In the genomic region with DNA sequence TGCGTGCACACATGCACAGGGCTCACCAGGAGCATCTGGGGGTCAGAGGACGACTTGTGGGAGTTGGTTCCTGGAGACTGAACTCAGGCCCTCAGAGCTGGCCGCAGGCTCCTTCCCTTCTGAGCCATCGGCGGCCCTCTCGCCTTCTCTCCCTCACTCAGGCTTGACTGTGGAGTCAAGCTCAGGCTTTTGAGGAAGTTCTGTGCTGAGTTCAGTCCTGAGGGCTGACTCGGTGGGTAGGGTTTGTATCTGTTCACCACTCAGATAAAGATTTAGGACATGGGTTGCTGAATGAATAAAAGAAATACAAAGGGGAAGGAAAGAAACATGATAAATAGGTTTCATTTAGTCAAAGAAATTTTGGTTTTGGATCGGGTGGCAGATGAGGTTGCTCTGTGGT, we compare ENCODE assay signal across 22 mouse cellular contexts. TPM values are rescaled to one million over a fixed set of nuclear protein-coding genes. Genes with fewer than 3 reads are reported as not detected.
A peak's percentile ranks its signal among the peaks of the same experiment; 100 is the strongest.
DNase-seq lines count a peak whose midpoint lies in the region; ATAC-seq lines count a peak whose summit lies in the region.
"Had no signal": no experiment of that assay in that cellular context is flagged by ENCODE, and none has a peak within 500 bp of the region (broad histone marks: within the 10 kb centered on the region; RNA-seq: fewer than 3 reads in every experiment).

No protein-coding gene starts in this region.

- no peaks in the 10 kb centered on the region for H3K36me3 ChIP-seq in neural tube, embryonic 15.5 days
- H3K36me3 ChIP-seq in limb, embryonic 10.5 days = peaks cover 14% of the 10 kb centered on the region; the same call in 1 of the 2 replicates
- no peaks in the 10 kb centered on the region for H3K36me3 ChIP-seq in liver, embryonic 16.5 days (ENCODE audit: control insufficient read depth, insufficient read depth)
- no peaks in the 10 kb centered on the region for H3K36me3 ChIP-seq in splenic B cell, adult 2 months (ENCODE audit: control insufficient read depth, insufficient read depth, low read length, poor library complexity, severe bottlenecking)
- H3K36me3 ChIP-seq: hindbrain, embryonic 12.5 days; limb, embryonic 12.5 days had no signal

- no peak for ATAC-seq in neural tube, embryonic 15.5 days (ENCODE audit: low FRiP score)
- ATAC-seq in liver, embryonic 16.5 days (ENCODE audit: low read depth) = no peak
- ATAC-seq: inflammation-experienced regulatory T-cells, adult 6 months; midbrain, embryonic 13.5 days had no signal

- H3K4me1 ChIP-seq in neural tube, embryonic 15.5 days = peaks cover 61% of the 10 kb centered on the region
- H3K4me1 ChIP-seq in limb, embryonic 10.5 days = peaks cover 23% of the 10 kb centered on the region
- H3K4me1 ChIP-seq in liver, embryonic 16.5 days (ENCODE audit: control insufficient read depth, low read depth, low read length) = peaks cover 65% of the 10 kb centered on the region

- H3K27ac ChIP-seq in neural tube, embryonic 15.5 days (replicated peaks) = 0 out of 2 replicates have a peak overlapping the region, but pooled peaks have one; percentile 18
- 0 out of 2 replicates have a peak overlapping the region, but pooled peaks have one; percentile 30 for H3K27ac ChIP-seq in limb, embryonic 10.5 days
- H3K27ac ChIP-seq in liver, embryonic 16.5 days (ENCODE audit: low read length) = peak overlapping the region; percentile 16; the same call in 1 of the 2 replicates
- H3K27ac ChIP-seq: limb, embryonic 12.5 days had no signal

- no peak for DNase-seq in neural tube, embryonic 10.5 days (ENCODE audit: extremely low spot score, low spot score)
- DNase-seq in limb, embryonic 10.5 days (ENCODE audit: low spot score) = no peak
- peak; percentile 14 for DNase-seq in splenic B cell, adult 2 months (ENCODE audit: low read depth, low spot score)
- DNase-seq in kidney, adult 8-10 months = no peak
- DNase-seq in layer of hippocampus, adult 11-12 months (ENCODE audit: low spot score) = no peak
- DNase-seq in urinary bladder, adult 18-20 months (ENCODE audit: low spot score in 2 of 2) = no peak
- DNase-seq: cerebellum, adult 18-20 months; cerebellum, postnatal 25 days; gastrocnemius, postnatal 14 days; kidney, adult 2 months; kidney, postnatal 14 days; layer of hippocampus, adult 9-11 months; lung, embryonic 14.5 days; lung, postnatal 4 days; right cerebral cortex, postnatal 14 days; thymus, postnatal 36 days had no signal

- WGBS in neural tube, embryonic 15.5 days = 79% methylated on average over 8 of the region's 8 CpGs
- WGBS in limb, embryonic 10.5 days = 86% methylated on average over 8 of the region's 8 CpGs
- WGBS in liver, embryonic 16.5 days (ENCODE audit: insufficient replicate concordance) = 16% methylated on average over 8 of the region's 8 CpGs

- H3K9ac ChIP-seq in neural tube, embryonic 15.5 days (replicated peaks) = no peak overlapping the region
- H3K9ac ChIP-seq in liver, embryonic 16.5 days (ENCODE audit: low read depth, low read length) = peak overlapping the region; percentile 39; the same call in 1 of the 2 replicates
- H3K9ac ChIP-seq: hindbrain, embryonic 12.5 days; limb, embryonic 12.5 days; lung, embryonic 14.5 days; midbrain, embryonic 13.5 days had no signal

- no peak overlapping the region for H3K4me3 ChIP-seq in neural tube, embryonic 15.5 days (replicated peaks)
- H3K4me3 ChIP-seq in limb, embryonic 10.5 days = no peak overlapping the region
- no peak overlapping the region for H3K4me3 ChIP-seq in liver, embryonic 16.5 days (ENCODE audit: low read depth, low read length)
- H3K4me3 ChIP-seq: hindbrain, embryonic 12.5 days; limb, embryonic 12.5 days; midbrain, embryonic 13.5 days had no signal

- no peaks in the 10 kb centered on the region for H3K9me3 ChIP-seq in neural tube, embryonic 15.5 days (replicated peaks)
- no peaks in the 10 kb centered on the region for H3K9me3 ChIP-seq in limb, embryonic 10.5 days (replicated peaks)
- no peaks in the 10 kb centered on the region for H3K9me3 ChIP-seq in liver, embryonic 16.5 days (replicated peaks; ENCODE audit: control insufficient read depth, low read length)
- H3K9me3 ChIP-seq: hindbrain, embryonic 12.5 days; limb, embryonic 12.5 days; midbrain, embryonic 13.5 days had no signal

- no peak overlapping the region for H3K4me2 ChIP-seq in neural tube, embryonic 15.5 days
- H3K4me2 ChIP-seq in liver, embryonic 16.5 days (ENCODE audit: low read depth, low read length) = peak overlapping the region; percentile 29; the same call in 1 of the 2 replicates
- H3K4me2 ChIP-seq: hindbrain, embryonic 12.5 days; limb, embryonic 12.5 days; lung, embryonic 14.5 days; midbrain, embryonic 13.5 days had no signal

- H3K27me3 ChIP-seq in neural tube, embryonic 15.5 days (replicated peaks) = no peaks in the 10 kb centered on the region
- no peaks in the 10 kb centered on the region for H3K27me3 ChIP-seq in limb, embryonic 10.5 days (ENCODE audit: low read depth, poor library complexity, severe bottlenecking)
- H3K27me3 ChIP-seq in liver, embryonic 16.5 days (ENCODE audit: control insufficient read depth, insufficient read depth, low read depth, low read length) = no peaks in the 10 kb centered on the region
- no peaks in the 10 kb centered on the region; the same call in 1 of the 2 replicates for H3K27me3 ChIP-seq in splenic B cell, adult 2 months (ENCODE audit: control insufficient read depth, insufficient read depth, low read length, poor library complexity, severe bottlenecking)
- H3K27me3 ChIP-seq: hindbrain, embryonic 12.5 days; limb, embryonic 12.5 days; midbrain, embryonic 13.5 days had no signal

RNA-seq across cellular contexts. Expression of gene Fam222b, which starts 25.4 kb away (rescaled TPM):
- polyA plus RNA-seq in neural tube, embryonic 15.5 days (2015; fragmentation: Nextera tagmentation; extraction: Ambion mirVana) = 22.2 and 24.2 TPM in 2 replicates
- 22.7 and 24.2 TPM in 2 replicates for polyA plus RNA-seq in limb, embryonic 10.5 days (2016; fragmentation: Nextera tagmentation; extraction: Ambion mirVana)
- polyA plus RNA-seq in liver, embryonic 16.5 days (2015; fragmentation: Nextera tagmentation; extraction: Ambion mirVana) = 3.4 and 4.9 TPM in 2 replicates

RNA-seq across cellular contexts. Expression of gene Eral1, which starts 39.7 kb away (rescaled TPM):
- 30.1 and 30.9 TPM in 2 replicates for polyA plus RNA-seq in neural tube, embryonic 15.5 days (2015; fragmentation: Nextera tagmentation; extraction: Ambion mirVana)
- 43.4 and 45.4 TPM in 2 replicates for polyA plus RNA-seq in limb, embryonic 10.5 days (2016; fragmentation: Nextera tagmentation; extraction: Ambion mirVana)
- polyA plus RNA-seq in liver, embryonic 16.5 days (2015; fragmentation: Nextera tagmentation; extraction: Ambion mirVana) = 12.4 and 12.7 TPM in 2 replicates

RNA-seq across cellular contexts. Expression of gene Traf4, which starts 45.5 kb away (rescaled TPM):
- 82.1 and 85.4 TPM in 2 replicates for polyA plus RNA-seq in neural tube, embryonic 15.5 days (2015; fragmentation: Nextera tagmentation; extraction: Ambion mirVana)
- 178 and 181 TPM in 2 replicates for polyA plus RNA-seq in limb, embryonic 10.5 days (2016; fragmentation: Nextera tagmentation; extraction: Ambion mirVana)
- polyA plus RNA-seq in liver, embryonic 16.5 days (2015; fragmentation: Nextera tagmentation; extraction: Ambion mirVana) = 25.4 and 28.6 TPM in 2 replicates

RNA-seq across cellular contexts. Expression of gene Nek8, which starts 56.6 kb away (rescaled TPM):
- polyA plus RNA-seq in neural tube, embryonic 15.5 days (2015; fragmentation: Nextera tagmentation; extraction: Ambion mirVana) = 7.0 and 9.7 TPM in 2 replicates
- 17.3 and 19.9 TPM in 2 replicates for polyA plus RNA-seq in limb, embryonic 10.5 days (2016; fragmentation: Nextera tagmentation; extraction: Ambion mirVana)
- 10.2 and 10.4 TPM in 2 replicates for polyA plus RNA-seq in liver, embryonic 16.5 days (2015; fragmentation: Nextera tagmentation; extraction: Ambion mirVana)

RNA-seq across cellular contexts. Expression of gene Tlcd1, which starts 56.6 kb away (rescaled TPM):
- 19.3 and 20.0 TPM in 2 replicates for polyA plus RNA-seq in neural tube, embryonic 15.5 days (2015; fragmentation: Nextera tagmentation; extraction: Ambion mirVana)
- polyA plus RNA-seq in limb, embryonic 10.5 days (2016; fragmentation: Nextera tagmentation; extraction: Ambion mirVana) = 10.0 and 13.1 TPM in 2 replicates
- 39.9 and 40.3 TPM in 2 replicates for polyA plus RNA-seq in liver, embryonic 16.5 days (2015; fragmentation: Nextera tagmentation; extraction: Ambion mirVana)
